Mouse (Mus musculus): ENCODE results near the gene Slc9c1. TPM values are rescaled to one million over a fixed set of nuclear protein-coding genes. Genes with fewer than 3 reads are reported as not detected.

Slc9c1 gene
- total RNA-seq, 2 experiments from 2014 or later = not detected

- DNase-seq = no peak
Measured at GRCm38 (mm10) chr16:45625342-45625741, 90.2 kb downstream of the Slc9c1 start.

- DNase-seq = no peak
Measured at GRCm38 (mm10) chr16:45629497-45630105, 94.5 kb downstream of the Slc9c1 start.

DNA sequence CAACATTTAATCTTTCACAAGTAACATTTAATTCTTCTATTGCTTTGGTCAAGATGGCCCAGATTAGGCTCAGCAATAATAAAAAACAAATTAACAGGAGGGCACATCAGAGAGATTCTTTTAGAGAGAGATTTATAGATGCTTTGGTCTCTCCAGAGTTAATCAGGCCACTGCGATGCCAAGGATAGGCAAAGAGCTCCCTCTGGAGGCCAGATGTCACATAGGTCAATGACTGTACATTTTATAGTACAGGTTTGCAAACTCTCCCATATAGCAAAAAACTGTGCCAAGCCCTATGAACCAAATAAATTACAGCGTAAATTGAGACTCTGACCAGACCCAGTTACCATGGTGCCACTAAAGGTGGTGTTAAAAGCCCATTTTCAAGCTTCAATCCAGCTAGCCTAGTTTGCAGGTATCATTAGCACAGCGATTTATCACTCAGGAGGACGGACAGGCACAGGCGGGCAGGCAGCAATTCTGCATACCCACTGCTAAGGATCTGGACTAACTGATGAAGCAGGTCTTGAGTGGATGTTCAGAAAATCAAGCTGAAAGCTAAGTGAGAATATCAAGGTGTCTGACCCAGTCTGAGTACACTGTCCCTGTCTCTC, 95.3 kb downstream of the Slc9c1 start:
- DNase-seq = no peak

- DNase-seq = no peak
Measured at GRCm38 (mm10) chr16:45632420-45632819, 97.3 kb downstream of the Slc9c1 start.

GRCm38 (mm10) chr16:45635826-45636225, 100.7 kb downstream of the Slc9c1 start:
- DNase-seq = no peak

GRCm38 (mm10) chr16:45640070-45640762, 105.1 kb downstream of the Slc9c1 start:
- no peak for DNase-seq

GRCm38 (mm10) chr16:45641301-45641700, 106.2 kb downstream of the Slc9c1 start:
- no peak for DNase-seq

- no peak for DNase-seq
Measured at GRCm38 (mm10) chr16:45643944-45644343, 108.8 kb downstream of the Slc9c1 start.

- DNase-seq = no peak
Measured at GRCm38 (mm10) chr16:45644380-45644779, 109.3 kb downstream of the Slc9c1 start.

DNA sequence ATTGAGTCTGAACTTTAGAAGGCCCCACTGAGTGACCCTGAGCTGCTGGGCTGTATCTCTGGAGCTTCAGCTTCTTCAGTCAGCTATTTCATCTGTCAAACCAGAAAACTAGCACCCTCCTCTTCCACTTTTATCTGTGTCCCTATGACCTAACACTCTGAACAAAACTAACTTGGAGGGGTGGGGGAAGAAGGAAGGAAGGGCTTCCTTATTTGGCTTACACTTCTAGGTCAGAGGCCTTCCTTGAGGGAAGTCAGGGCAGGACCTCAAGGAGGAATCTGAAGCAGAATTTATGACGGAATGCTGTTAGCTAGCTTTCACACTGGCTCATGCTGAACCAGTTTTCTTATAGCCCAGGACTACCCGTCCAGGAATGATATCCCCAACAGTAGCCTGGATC, 116.4 kb downstream of the Slc9c1 start:
- DNase-seq = no peak

DNA sequence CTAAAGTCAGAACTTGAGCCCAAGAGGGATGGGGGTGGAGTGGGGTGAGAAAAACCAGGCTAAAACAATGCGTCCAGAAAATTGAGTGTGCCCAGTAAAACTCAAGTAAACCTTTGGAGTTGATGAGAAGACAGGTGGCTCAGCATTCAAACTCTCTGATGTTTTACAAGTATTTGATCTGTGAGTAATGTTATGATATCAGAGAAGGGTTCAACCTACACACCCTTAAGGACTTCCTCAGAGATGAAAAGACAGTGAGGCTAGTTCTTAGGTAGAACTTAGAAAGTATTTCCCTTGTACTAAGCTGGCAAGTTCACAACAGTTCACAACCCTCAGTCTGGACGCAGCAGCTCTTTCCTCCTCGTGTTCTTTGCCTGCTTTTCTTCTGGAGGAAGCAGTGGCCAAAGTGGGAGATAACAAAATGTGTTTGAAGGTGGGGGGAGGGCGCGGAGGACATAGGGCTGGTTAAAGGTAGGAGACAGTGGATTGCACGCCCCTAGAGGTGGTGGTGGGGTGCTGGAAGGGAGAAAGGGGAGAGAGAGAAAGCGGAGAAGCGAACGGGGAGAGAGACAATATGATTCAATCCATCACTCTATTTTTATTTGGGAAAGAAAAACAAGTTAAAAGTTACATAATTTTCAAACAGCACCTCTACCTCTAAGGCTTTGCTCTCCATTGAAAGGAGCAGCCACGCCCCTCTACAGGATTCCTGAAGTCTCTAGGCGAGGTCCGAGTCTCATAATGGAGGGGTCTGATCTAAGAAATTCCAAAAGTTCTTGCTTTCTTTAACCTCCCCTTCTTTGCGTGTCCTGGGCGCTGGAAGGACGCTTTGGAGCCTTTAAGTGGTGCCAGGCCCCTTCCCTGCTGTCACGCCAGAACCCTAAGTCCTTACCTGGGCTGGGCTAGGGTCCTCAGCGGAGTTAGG, 118.2 kb downstream of the Slc9c1 start:
- no peak for DNase-seq

DNA sequence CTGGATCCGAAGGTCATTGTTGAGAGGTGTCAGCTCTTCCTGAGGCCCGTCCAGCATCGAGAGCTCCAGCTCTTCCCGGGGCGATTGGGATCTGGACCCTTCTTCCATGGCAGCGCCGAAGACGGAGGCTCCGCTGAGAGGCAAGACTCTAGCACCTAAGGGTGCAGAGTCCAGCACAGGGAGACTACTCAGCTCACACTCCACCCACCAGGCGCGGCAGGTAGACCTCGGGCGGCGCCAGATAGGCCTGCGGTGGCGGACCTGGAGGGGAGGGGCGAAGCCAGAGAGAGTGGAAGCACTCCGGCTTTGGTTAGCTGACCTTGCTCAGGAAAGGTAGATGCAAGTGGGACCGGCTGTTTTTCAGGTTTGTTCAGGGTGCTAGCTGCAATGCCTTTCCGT, 118.8 kb downstream of the Slc9c1 start, which contains the start of gene BC016579:
TSS of gene BC016579 (minus strand) at position 135 of the 399 bp plus-strand sequence.
- no peak for DNase-seq

DNA sequence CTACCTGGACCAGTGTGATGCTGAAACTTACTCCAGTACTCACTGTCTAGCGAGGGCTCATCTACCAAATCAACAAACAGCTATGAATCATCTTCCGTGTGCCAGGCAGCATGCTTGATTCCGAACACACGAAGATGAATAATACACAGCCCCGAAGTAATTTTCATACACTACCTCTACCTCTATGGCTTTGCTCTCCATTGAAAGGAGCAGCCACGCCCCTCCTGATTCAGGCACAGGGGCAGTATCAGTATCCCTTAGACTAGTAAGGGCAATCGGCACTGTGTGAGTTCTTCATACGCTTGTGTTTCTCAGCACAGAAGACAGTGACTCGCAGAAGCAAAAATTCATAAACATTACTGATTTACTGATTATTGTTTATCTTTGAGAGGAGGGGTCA, 119.4 kb downstream of the Slc9c1 start:
- DNase-seq = no peak

Other genes with a start within 250 kb of the Slc9c1 start
- gene Cd200, start 126.3 kb upstream of the Slc9c1 start, total RNA-seq (2021) = 10 to 100 TPM; 19.6 to 20.7 TPM
- gene Gm609, start 42.3 kb upstream of the Slc9c1 start, total RNA-seq (2021) = under 1 TPM in 1 of 2 experiments, not detected in 1; 0.21 TPM
- not detected for gene Gm17783, start 3.3 kb upstream of the Slc9c1 start, total RNA-seq (2021)
- gene Gcsam, start 75.1 kb downstream of the Slc9c1 start, total RNA-seq (2021) = under 1 TPM in 1 of 2 experiments, not detected in 1; 0.19 TPM
- not detected for gene BC016579, start 118.8 kb downstream of the Slc9c1 start, total RNA-seq (2021)
- gene Tmprss7, start 158.3 kb downstream of the Slc9c1 start, total RNA-seq (2021) = not detected
- gene Tagln3, start 189.3 kb downstream of the Slc9c1 start, total RNA-seq (2021) = under 1 TPM; 0.28 to 0.56 TPM
- 10 to 100 TPM; 10.5 to 13.5 TPM for gene Abhd10, start 207.6 kb downstream of the Slc9c1 start, total RNA-seq (2021)